Mouse (Mus musculus) ES-E14 (cell line): ENCODE results near the gene Cpt1c.

Experiments used
- CHD2 ChIP-seq: IDR thresholded peaks from 2 replicates; pipeline ENCODE4 v1.6.1; 2014; ENCODE audit warnings: mild to moderate bottlenecking, low read depth, low read length, inconsistent platforms
- HCFC1 ChIP-seq: IDR thresholded peaks from 2 replicates; pipeline ENCODE4 v1.6.1; 2012; ENCODE audit warnings: low read length, inconsistent platforms, borderline replicate concordance; ENCODE audit not compliant: insufficient read depth
- MAFK ChIP-seq: IDR thresholded peaks from 2 replicates; pipeline ENCODE4 v1.6.1; 2014; ENCODE audit warnings: mild to moderate bottlenecking, low read depth, low read length, inconsistent platforms; ENCODE audit not compliant: insufficient read depth
- ZC3H11A ChIP-seq: IDR thresholded peaks from 2 replicates; pipeline ENCODE4 v1.6.1; 2012; ENCODE audit warnings: low read depth, mild to moderate bottlenecking, inconsistent platforms, low read length, borderline replicate concordance
- ZNF384 ChIP-seq: IDR thresholded peaks from 2 replicates; pipeline ENCODE4 v1.6.1; 2012; ENCODE audit warnings: low read depth, low read length, inconsistent platforms

GRCm38 (mm10) chr7:44996672-44997071 lies 22.0 kb upstream of the Cpt1c start:
- no peak for TF ChIP-seq HCFC1
- TF ChIP-seq MAFK, result no peak
- TF ChIP-seq ZNF384, result no peak
- TF ChIP-seq ZC3H11A, result no peak
- no peak for TF ChIP-seq CHD2
